Mouse (Mus musculus): Measurements from ENCODE around the gene Crnkl1. TPM values are rescaled to one million over a fixed set of nuclear protein-coding genes. Genes with fewer than 3 reads are reported as not detected.

Gene Crnkl1
- polyA plus RNA-seq, 1 experiment from 2014 or later = 21.4 TPM

Small RNA genes within 50 kb of the gene (microRNA-seq; reads per million reads assigned to microRNA genes)
- gene Gm25026 = not detected

Other genes starting within 250 kb of the Crnkl1 start
- 76.7 and 82.1 TPM in 2 replicates for gene Naa20, start 32.9 kb downstream of the Crnkl1 start, polyA plus RNA-seq (2015; fragmentation: Nextera tagmentation; extraction: Ambion mirVana)
- gene Cfap61, start 230 bp downstream of the Crnkl1 start, polyA plus RNA-seq (2015; fragmentation: Nextera tagmentation; extraction: Ambion mirVana) = 0.10 and 0.17 TPM in 2 replicates